Mouse (Mus musculus): Measurements from ENCODE around the gene Btk. TPM values are rescaled to one million over a fixed set of nuclear protein-coding genes. Genes with fewer than 3 reads are reported as not detected.

Btk gene
- polyA plus RNA-seq, 1 experiment, result 14.4 TPM

DNA sequence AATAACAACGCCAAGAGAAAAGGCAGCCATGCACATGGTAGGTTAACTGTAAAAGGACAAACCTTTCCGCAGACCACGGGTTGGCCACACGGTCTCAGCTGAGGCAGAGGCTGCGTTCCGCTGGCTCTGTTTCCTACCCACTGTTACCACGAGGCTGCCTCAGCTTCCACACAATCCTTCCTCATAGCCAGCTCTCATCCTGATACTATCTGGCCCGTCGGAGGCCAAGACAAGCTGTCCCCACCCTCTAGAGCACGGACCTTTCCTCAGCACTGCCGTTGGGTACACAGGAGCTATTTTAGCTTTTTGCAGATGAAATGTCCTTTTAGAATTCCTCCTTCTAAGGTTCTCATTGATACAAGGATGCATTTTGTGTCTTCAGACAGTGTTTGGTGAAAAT, 1.1 kb downstream of the Btk start:
- peak overlapping the region; percentile 86 for H3K4me3 ChIP-seq (ENCODE audit: extremely low read depth, insufficient read depth, insufficient read length)
- no peaks in the 10 kb centered on the region; the same call in 1 of the 2 replicates for H3K4me1 ChIP-seq (ENCODE audit: control insufficient read depth, insufficient read depth, insufficient read length)
- 38% methylated on average over 11 of the region's 11 CpGs for WGBS
- no peak for TF ChIP-seq POLR2A (IDR thresholded peaks at IDR 0.05; ENCODE audit: low read depth, low read length)
- no peak for TF ChIP-seq CTCF (IDR thresholded peaks at IDR 0.05; ENCODE audit: extremely low read depth, insufficient read depth, insufficient read length, insufficient replicate concordance)
- no peaks in the 10 kb centered on the region for H3K36me3 ChIP-seq (ENCODE audit: control insufficient read depth, insufficient read depth, low read length)
- peak overlapping the region; percentile 93 for H3K27ac ChIP-seq (ENCODE audit: insufficient read depth, low read length)
- peak in 1 of 2 experiments; percentile 4 for DNase-seq (ENCODE audit: low read depth in 1 of 2, low spot score in 2 of 2)
- H3K27me3 ChIP-seq (ENCODE audit: control insufficient read depth, insufficient read depth, low read length), result no peaks in the 10 kb centered on the region

DNA sequence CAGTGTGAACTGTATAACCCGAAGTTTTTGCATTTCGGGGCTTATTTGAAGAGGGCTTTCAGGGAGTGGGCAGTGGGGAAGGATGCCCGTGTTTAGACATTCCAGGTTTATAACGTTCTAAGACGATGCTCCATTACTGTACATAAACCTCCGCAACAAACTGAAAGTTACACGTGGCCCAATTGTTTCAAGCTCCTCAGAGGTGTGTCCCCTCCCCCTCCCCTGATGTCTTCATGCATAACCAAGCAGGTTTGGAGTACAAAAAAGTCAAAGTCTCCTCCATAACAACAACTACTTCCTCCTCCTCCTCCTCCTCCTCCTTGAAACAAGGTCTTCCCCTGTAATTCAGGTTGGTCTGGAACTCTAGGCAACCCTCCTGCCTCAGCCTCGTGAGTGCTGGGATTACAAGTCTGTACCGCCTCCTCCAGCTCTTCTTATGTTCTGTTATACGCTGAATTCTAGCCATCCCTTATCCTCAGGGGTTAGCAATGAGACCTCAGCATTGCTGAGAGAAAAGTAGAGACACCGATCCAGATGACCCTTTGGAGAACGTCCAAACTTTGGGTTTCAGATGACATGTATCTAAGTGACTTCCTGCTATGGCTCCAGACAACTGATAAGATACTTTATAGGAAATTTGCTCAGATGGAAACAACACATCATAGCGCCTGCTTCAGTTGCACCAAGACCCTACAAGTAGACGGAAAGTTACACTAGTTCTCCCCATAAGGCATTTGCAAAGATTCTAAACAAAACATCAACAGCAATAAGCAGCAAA, 2.7 kb downstream of the Btk start:
- Histone ChIP-seq H3K4me1 (ENCODE audit: control insufficient read depth, insufficient read depth, insufficient read length) (no peaks in the 10 kb centered on the region; the same call in 1 of the 2 replicates), H3K36me3 (ENCODE audit: control insufficient read depth, insufficient read depth, low read length) (no peaks in the 10 kb centered on the region), H3K27me3 (ENCODE audit: control insufficient read depth, insufficient read depth, low read length) (no peaks in the 10 kb centered on the region), H3K27ac (ENCODE audit: insufficient read depth, low read length) (peak overlapping the region; percentile 93), H3K4me3 (ENCODE audit: extremely low read depth, insufficient read depth, insufficient read length) (peak overlapping the region; percentile 86)
- 61% methylated on average over 14 of the region's 14 CpGs for WGBS
- no peak for TF ChIP-seq POLR2A (IDR thresholded peaks at IDR 0.05; ENCODE audit: low read depth, low read length)
- no peak for TF ChIP-seq CTCF (IDR thresholded peaks at IDR 0.05; ENCODE audit: extremely low read depth, insufficient read depth, insufficient read length, insufficient replicate concordance)
- DNase-seq (ENCODE audit: low read depth in 1 of 2, low spot score in 2 of 2), result peak in 1 of 2 experiments; percentile 29

DNA sequence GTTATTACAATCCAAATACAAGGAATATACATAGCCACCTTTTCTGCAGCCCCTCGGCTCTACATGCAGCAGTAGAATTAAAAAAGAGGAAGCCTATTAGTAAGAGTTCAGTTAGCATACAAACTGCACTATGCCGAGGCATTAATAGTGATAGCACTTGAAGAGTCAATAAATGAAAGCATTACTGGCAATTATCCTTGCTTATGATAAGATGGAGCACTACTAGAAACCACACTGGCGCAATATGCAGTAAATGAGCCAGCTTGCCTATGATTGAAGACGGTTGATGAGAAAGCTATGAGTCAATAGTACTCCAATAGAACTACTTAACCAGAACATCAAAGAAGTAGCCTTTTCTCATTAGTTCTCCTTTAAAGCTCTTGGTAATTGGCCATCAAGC, 5.5 kb downstream of the Btk start:
- H3K27ac ChIP-seq (ENCODE audit: insufficient read depth, low read length), result no peak overlapping the region
- no peaks in the 10 kb centered on the region for H3K27me3 ChIP-seq (ENCODE audit: control insufficient read depth, insufficient read depth, low read length)
- no peaks in the 10 kb centered on the region for H3K36me3 ChIP-seq (ENCODE audit: control insufficient read depth, insufficient read depth, low read length)
- WGBS, result 69% methylated on average over 4 of the region's 4 CpGs
- TF ChIP-seq POLR2A (IDR thresholded peaks at IDR 0.05; ENCODE audit: low read depth, low read length) (no peak), CTCF (IDR thresholded peaks at IDR 0.05; ENCODE audit: extremely low read depth, insufficient read depth, insufficient read length, insufficient replicate concordance) (no peak)
- no peaks in the 10 kb centered on the region; the same call in 1 of the 2 replicates for H3K4me1 ChIP-seq (ENCODE audit: control insufficient read depth, insufficient read depth, insufficient read length)
- no peak for DNase-seq (ENCODE audit: low read depth in 1 of 2, low spot score in 2 of 2)
- H3K4me3 ChIP-seq (ENCODE audit: extremely low read depth, insufficient read depth, insufficient read length), result no peak overlapping the region

DNA sequence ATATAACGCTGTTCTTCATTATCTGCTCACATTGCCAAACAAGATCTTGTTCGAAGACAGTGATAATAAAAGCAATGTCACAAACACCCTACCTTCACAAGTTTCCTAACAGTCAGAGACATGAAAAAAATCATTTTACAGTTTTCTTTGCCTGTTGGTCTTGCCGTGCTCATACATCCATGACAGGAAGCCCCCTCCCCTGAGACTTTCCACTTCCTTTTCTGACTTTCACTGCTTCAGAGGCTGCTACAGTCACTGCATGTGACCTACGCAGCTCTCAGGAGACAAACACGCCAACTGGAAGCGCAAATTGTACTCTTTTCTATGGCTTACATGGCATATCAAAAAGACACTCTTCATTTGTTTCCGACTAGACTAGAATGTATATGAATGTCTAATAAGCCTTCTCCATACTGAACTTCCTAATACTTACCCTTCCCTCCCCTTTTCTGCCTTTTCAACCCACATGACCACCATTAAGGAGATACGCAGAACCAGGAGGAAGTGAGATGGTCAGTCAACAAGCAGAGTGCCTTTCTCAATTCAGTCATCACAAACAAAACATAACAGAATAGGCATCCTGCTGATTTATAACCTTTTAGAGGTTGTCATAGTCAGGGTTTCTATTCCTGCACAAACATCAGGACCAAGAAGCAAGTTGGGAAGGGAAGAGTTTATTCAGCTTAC, 16.7 kb downstream of the Btk start:
- TF ChIP-seq POLR2A (IDR thresholded peaks at IDR 0.05; ENCODE audit: low read depth, low read length), result no peak
- no peak for TF ChIP-seq CTCF (IDR thresholded peaks at IDR 0.05; ENCODE audit: extremely low read depth, insufficient read depth, insufficient read length, insufficient replicate concordance)
- Histone ChIP-seq H3K4me1 (ENCODE audit: control insufficient read depth, insufficient read depth, insufficient read length) (peaks cover 2% of the 10 kb centered on the region; the same call in 1 of the 2 replicates), H3K36me3 (ENCODE audit: control insufficient read depth, insufficient read depth, low read length) (peaks cover 1% of the 10 kb centered on the region; the same call in 1 of the 2 replicates), H3K27ac (ENCODE audit: insufficient read depth, low read length) (peak overlapping the region; percentile 33), H3K27me3 (ENCODE audit: control insufficient read depth, insufficient read depth, low read length) (no peaks in the 10 kb centered on the region), H3K4me3 (ENCODE audit: extremely low read depth, insufficient read depth, insufficient read length) (no peak overlapping the region)
- peak; percentile 57 to 83 for DNase-seq (ENCODE audit: low read depth in 1 of 2, low spot score in 2 of 2)
- 47% methylated on average over 8 of the region's 8 CpGs for WGBS

DNA sequence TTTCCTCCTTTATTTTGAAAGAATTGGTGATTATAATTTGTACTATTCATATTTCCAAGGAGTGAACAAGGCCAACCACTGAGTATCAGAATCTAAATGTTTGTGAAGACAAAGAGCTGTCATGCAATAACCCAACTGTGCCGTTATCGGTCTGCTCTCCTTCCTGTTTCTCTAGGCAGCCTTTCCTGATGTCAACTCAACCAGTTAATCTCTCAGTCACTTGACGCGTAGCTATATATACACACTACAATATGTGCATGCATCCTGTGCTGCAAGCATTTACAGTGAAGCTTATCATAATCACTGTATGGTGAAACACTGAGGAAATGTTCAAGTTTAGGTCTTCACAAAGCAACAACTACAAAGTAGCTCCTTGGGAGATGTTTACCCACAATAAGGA, 19.0 kb downstream of the Btk start:
- 44% methylated on average over 4 of the region's 4 CpGs for WGBS

DNA sequence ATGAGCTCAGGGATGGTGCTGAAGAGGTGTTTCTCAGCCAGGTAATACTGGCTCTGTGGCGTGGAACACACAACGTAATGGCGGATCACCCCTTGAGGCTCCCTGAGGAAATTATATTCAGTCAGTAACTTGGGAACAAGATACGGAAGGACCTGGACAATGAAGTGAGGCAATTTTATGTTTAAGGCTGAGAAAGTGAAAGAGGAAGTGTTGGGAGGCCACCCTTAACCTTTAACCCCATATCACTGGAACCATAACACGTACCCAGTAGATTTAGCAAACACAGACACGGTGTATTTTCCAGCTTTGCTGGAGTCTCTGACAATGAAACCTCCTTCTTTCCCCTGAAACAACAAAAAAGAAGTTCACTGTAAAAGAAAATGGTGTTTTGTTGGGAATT, 28.9 kb downstream of the Btk start:
- WGBS, result 80% methylated on average over 6 of the region's 6 CpGs
- no peak overlapping the region for H3K4me3 ChIP-seq (ENCODE audit: extremely low read depth, insufficient read depth, insufficient read length)
- H3K27ac ChIP-seq (ENCODE audit: insufficient read depth, low read length), result no peak overlapping the region
- no peaks in the 10 kb centered on the region for H3K4me1 ChIP-seq (ENCODE audit: control insufficient read depth, insufficient read depth, insufficient read length)
- no peak for TF ChIP-seq POLR2A (IDR thresholded peaks at IDR 0.05; ENCODE audit: low read depth, low read length)
- no peak for TF ChIP-seq CTCF (IDR thresholded peaks at IDR 0.05; ENCODE audit: extremely low read depth, insufficient read depth, insufficient read length, insufficient replicate concordance)
- H3K36me3 ChIP-seq (ENCODE audit: control insufficient read depth, insufficient read depth, low read length), result peaks cover 4% of the 10 kb centered on the region
- DNase-seq (ENCODE audit: low read depth in 1 of 2, low spot score in 2 of 2), result no peak
- H3K27me3 ChIP-seq (ENCODE audit: control insufficient read depth, insufficient read depth, low read length), result no peaks in the 10 kb centered on the region

More for the DNA sequence above, 19.0 kb downstream of the Btk start:
- Histone ChIP-seq H3K27me3 (ENCODE audit: control insufficient read depth, insufficient read depth, low read length) (no peaks in the 10 kb centered on the region), H3K4me3 (ENCODE audit: extremely low read depth, insufficient read depth, insufficient read length) (no peak overlapping the region), H3K4me1 (ENCODE audit: control insufficient read depth, insufficient read depth, insufficient read length) (no peaks in the 10 kb centered on the region; the same call in 1 of the 2 replicates), H3K27ac (ENCODE audit: insufficient read depth, low read length) (no peak overlapping the region), H3K36me3 (ENCODE audit: control insufficient read depth, insufficient read depth, low read length) (peaks cover 1% of the 10 kb centered on the region; the same call in 1 of the 2 replicates)
- peak in 1 of 2 experiments; percentile 6 for DNase-seq (ENCODE audit: low read depth in 1 of 2, low spot score in 2 of 2)
- TF ChIP-seq POLR2A (IDR thresholded peaks at IDR 0.05; ENCODE audit: low read depth, low read length) (no peak), CTCF (IDR thresholded peaks at IDR 0.05; ENCODE audit: extremely low read depth, insufficient read depth, insufficient read length, insufficient replicate concordance) (no peak)

Data from spleen, adult 2 months (tissue).